Mouse (Mus musculus) embryonic facial prominence, embryonic 11.5 days (tissue): ENCODE data around the gene Tmem169. TPM values are rescaled to one million over a fixed set of nuclear protein-coding genes. Genes with fewer than 3 reads are reported as not detected.
A peak's percentile ranks its signal among the peaks of the same experiment; 100 is the strongest.
"Not testable (repeated sequence)": the region's sequence is repeated elsewhere in the genome, so short reads cannot be mapped to it uniquely, and the experiment has no call there.

Experiments used
- ATAC-seq: fragments of 200-750 bp; cut with Nextera tagmentation; replicated peaks from 2 replicates; pipeline ENCODE4 v1.8.0; 2017; ENCODE audit warnings: low read depth; ENCODE audit not compliant: insufficient number of reproducible peaks, low FRiP score, low TSS enrichment
- DNase-seq: peaks from one replicate; pipeline ENCODE4 v3.0.0-alpha.2; 2015; ENCODE audit warnings: low spot score
- H3K27ac ChIP-seq: fragments of 300-500 bp; sonication (generic); replicated peaks from 2 replicates; pipeline ENCODE4 v1.5.1; 2014; ENCODE audit warnings: mild to moderate bottlenecking, low read depth, low read length, control low read depth
- H3K27me3 ChIP-seq: fragments of 300-500 bp; sonication (generic); 2 replicates; pipeline ENCODE4 v1.6.1; 2014; ENCODE audit warnings: mild to moderate bottlenecking, low read length, moderate library complexity, mixed read lengths; ENCODE audit not compliant: control insufficient read depth, insufficient read depth
- H3K36me3 ChIP-seq: fragments of 300-500 bp; sonication (generic); replicated peaks from 2 replicates; pipeline ENCODE4 v1.6.1; 2014; ENCODE audit warnings: low read depth, mild to moderate bottlenecking, low read length, moderate library complexity, mixed read lengths; ENCODE audit not compliant: control insufficient read depth, insufficient read depth
- H3K4me1 ChIP-seq: fragments of 300-500 bp; sonication (generic); 2 replicates; pipeline ENCODE4 v1.6.1; 2014; ENCODE audit warnings: low read length, mixed read lengths; ENCODE audit not compliant: control insufficient read depth, insufficient read depth
- H3K4me2 ChIP-seq: fragments of 300-500 bp; sonication (generic); 2 replicates; pipeline ENCODE4 v1.6.1; 2014; ENCODE audit warnings: low read depth, mild to moderate bottlenecking, control low read depth, low read length, moderate library complexity
- H3K4me3 ChIP-seq: fragments of 300-500 bp; sonication (generic); 2 replicates; pipeline ENCODE4 v1.5.1; 2014; ENCODE audit warnings: low read depth, low read length, control low read depth
- H3K9ac ChIP-seq: fragments of 300-500 bp; sonication (generic); replicated peaks from 2 replicates; pipeline ENCODE4 v1.6.1; 2014; ENCODE audit warnings: mild to moderate bottlenecking, control low read depth, low read length
- H3K9me3 ChIP-seq: fragments of 300-500 bp; sonication (generic); replicated peaks from 2 replicates; pipeline ENCODE4 v1.6.1; 2016; ENCODE audit warnings: mild to moderate bottlenecking, low read length, inconsistent platforms, mixed read lengths; ENCODE audit not compliant: control insufficient read depth
- WGBS: fragments of 180-500 bp; shearing (Covaris S2); extraction: QIAGEN DNeasy Blood & Tissue Kit; methylation state at CpG from one replicate; pipeline ENCODE4 v1.1.7; 2014; 5-methylcytosine and 5-hydroxymethylcytosine counted together
- polyA plus RNA-seq: library from polyadenylated mRNA; unstranded; fragments of >200 nt; fragmentation: Nextera tagmentation; extraction: Ambion mirVana; gene quantifications from 2 replicates; pipeline ENCODE4 v1.2.1, GENCODE M21; 2014

Tmem169 gene
- 7.0 and 7.3 TPM in 2 replicates for polyA plus RNA-seq

DNA sequence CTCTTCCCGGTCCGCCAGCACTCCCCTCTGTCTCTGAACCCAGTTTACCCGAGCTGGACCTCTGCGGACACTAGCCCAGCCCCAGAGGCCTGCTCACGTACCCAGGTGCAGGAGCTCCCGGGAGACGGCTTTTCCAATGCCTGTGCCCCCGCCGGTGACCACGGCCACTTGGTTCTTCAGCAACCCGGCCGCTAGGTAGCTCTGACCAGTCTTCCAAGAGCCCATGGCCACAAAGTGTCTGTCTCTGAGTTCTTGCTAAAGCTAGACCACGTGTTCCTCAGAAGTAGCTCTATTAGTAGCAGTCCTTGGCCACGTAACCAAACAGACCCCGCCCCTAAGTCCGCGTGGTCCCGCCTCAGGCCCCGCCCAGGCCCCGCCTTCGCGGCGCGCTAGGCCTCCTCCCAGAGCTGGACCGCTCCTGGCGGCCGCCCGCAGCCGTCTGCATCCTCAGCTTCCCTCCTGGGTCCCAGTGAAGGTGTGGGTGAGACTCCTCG is at the start of gene Tmem169, which contains the start of gene Pecr:
Tmem169 (plus strand) TSS at position 378 of the 494 bp plus-strand sequence.
Pecr (minus strand) TSS at position 323 of the 494 bp plus-strand sequence.
- H3K27me3 ChIP-seq = no peaks in the 10 kb centered on the region
- DNase-seq = peak; percentile 96
- 1% methylated on average over 27 of the region's 30 CpGs for WGBS
- H3K27ac ChIP-seq = no peak within 1 kb of the TSS
- peak; percentile 95 for ATAC-seq
- H3K36me3 ChIP-seq = no peaks in the 10 kb centered on the region
- H3K4me1 ChIP-seq = no peaks in the 10 kb centered on the region
- peak within 1 kb of the TSS; percentile 51 for H3K4me3 ChIP-seq
- peak within 1 kb of the TSS; percentile 67 for H3K9ac ChIP-seq
- H3K4me2 ChIP-seq = peak within 1 kb of the TSS; percentile 85
- no peaks in the 10 kb centered on the region for H3K9me3 ChIP-seq

DNA sequence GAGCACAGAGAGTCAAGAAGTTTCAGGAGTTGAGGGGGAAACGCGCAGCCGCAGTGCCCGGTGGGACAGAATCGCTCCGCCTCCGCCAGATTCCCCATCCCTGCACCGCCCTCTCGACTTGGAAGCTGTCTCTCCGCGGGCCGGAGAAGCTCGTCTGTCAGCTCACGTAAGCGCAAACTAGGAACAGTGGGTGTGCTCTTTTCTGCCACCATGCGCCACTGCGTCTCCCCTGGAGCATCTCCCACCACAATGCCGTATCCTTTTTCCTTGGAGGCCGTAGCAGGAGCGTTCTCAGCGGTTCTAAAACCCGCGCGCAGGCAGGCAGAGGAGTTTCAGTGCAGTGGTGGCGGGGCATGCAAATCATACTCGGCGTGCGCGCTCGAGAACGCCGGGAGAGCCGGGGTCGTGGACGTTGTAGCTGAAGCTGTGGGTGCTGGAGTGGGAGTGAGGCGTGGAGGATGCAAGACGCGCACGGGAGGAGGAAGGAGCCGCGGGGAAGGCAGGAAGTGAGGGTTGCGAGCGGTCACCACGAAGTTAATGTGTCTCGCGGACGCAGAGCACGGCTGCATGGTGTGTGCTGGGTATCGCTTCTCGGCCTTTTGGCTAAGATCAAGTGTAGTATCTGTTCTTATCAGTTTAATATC is 47.7 kb upstream of the Tmem169 start:
- ATAC-seq = peak; percentile 81
- not testable (repeated sequence) for H3K9me3 ChIP-seq, H3K36me3 ChIP-seq, H3K27me3 ChIP-seq, H3K4me1 ChIP-seq
- under 1% methylated on average over 35 of the region's 50 CpGs for WGBS
- peak overlapping the region; percentile 59 for H3K9ac ChIP-seq
- H3K4me2 ChIP-seq = peak overlapping the region; percentile 62
- H3K4me3 ChIP-seq = peak overlapping the region; percentile 49
- DNase-seq = peak; percentile 86
- peak overlapping the region; percentile 52; the same call in 1 of the 2 replicates for H3K27ac ChIP-seq

DNA sequence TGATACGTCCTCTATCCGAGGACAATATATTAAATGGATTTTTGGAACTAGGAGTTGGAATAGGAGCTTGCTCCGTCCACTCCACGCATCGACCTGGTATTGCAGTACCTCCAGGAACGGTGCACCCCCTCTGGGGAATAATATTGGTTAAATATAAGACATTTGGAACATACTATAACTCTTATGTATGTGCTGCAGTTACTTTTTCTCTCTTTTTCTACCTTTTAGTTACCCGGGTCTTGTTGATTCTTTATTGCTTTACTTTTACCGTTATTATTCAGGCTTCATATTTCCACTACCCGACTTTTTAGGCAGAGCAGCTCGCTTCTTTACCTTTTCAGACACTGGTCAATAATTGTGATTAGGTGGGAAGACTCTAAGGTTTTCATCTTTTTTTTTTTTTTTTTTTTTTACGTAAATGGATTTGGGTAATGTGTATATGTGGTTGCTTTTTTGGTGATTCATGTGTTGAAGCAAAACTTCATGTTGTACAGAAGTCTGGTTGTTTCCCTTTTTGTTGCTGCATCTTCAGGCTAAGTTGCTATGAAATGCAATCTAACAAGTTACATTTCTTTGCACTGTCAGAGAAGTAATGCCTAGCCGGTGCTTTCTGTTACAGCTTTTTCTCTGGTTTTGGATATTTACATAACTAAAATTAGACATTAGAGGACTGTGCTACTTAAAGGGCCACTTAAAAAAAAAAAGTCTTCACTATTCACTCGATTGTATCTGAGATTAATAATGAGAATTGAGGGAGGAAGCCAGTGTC is 47.0 kb upstream of the Tmem169 start:
- H3K4me3 ChIP-seq = peak overlapping the region; percentile 6; the same call in 1 of the 2 replicates
- no peak overlapping the region for H3K9ac ChIP-seq
- WGBS = 7% methylated on average over 11 of the region's 13 CpGs
- H3K4me2 ChIP-seq = no peak overlapping the region
- no peak overlapping the region for H3K27ac ChIP-seq
- no peaks in the 10 kb centered on the region for H3K4me1 ChIP-seq
- no peaks in the 10 kb centered on the region for H3K27me3 ChIP-seq
- no peaks in the 10 kb centered on the region for H3K9me3 ChIP-seq
- ATAC-seq = no peak; the same call in 1 of the 2 replicates
- peak; percentile 69 for DNase-seq
- no peaks in the 10 kb centered on the region for H3K36me3 ChIP-seq

DNA sequence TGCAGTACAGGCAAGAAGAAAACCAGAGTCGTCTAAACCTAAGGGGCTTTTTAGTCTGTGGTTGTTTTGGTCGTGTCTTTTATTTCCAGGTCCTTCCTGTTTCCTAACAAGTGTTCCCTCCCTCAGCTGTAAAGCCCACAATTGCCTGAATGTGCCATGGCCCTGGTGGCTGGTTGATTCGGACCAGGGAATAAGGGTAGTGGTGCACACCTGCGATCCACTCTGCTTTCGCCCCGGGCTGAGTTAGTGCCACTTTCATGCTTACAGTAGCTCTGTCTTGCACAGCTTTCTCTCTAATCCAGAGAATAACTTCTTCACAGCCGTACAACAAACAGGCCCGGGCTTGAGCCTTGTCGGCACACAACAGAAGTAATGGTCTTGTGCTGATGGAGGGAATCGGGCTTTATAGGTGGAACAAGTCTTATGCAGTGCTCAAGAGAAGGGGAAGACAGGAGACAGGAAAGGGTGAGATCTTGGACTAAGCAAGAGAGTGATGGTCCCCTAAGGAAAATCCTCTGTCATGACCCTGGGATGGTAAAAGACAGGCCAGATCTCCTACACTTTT is 46.1 kb upstream of the Tmem169 start:
- Histone ChIP-seq H3K9me3 (no peaks in the 10 kb centered on the region), H3K4me3 (no peak overlapping the region), H3K27ac (no peak overlapping the region), H3K9ac (no peak overlapping the region), H3K4me2 (no peak overlapping the region), H3K36me3 (no peaks in the 10 kb centered on the region), H3K27me3 (no peaks in the 10 kb centered on the region), H3K4me1 (no peaks in the 10 kb centered on the region)
- WGBS = 64% methylated on average over 10 of the region's 10 CpGs
- DNase-seq (no peak), ATAC-seq (no peak)

DNA sequence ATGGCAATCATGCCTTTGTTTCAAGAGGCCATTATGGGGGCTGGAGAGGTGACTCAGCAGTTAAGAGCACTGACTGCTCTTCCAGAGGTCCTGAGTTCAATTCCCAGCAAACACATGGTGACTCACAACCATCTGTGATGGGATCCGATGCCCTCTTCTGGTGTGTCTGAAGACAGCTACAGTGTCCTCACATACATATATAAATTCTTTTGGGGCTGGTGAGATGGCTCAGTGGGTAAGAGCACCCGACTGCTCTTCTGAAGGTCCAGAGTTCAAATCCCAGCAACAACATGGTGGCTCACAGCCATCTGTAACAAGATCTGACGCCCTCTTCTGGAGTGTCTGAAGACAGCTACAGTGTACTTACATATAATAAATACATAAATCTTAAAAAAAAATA is 45.1 kb upstream of the Tmem169 start:
- WGBS = 91% methylated on average over 3 of the region's 3 CpGs
- H3K4me3 ChIP-seq, H3K27me3 ChIP-seq, H3K4me2 ChIP-seq, ATAC-seq, H3K36me3 ChIP-seq, H3K4me1 ChIP-seq, H3K9me3 ChIP-seq, H3K9ac ChIP-seq, DNase-seq, H3K27ac ChIP-seq: not testable (repeated sequence)

DNA sequence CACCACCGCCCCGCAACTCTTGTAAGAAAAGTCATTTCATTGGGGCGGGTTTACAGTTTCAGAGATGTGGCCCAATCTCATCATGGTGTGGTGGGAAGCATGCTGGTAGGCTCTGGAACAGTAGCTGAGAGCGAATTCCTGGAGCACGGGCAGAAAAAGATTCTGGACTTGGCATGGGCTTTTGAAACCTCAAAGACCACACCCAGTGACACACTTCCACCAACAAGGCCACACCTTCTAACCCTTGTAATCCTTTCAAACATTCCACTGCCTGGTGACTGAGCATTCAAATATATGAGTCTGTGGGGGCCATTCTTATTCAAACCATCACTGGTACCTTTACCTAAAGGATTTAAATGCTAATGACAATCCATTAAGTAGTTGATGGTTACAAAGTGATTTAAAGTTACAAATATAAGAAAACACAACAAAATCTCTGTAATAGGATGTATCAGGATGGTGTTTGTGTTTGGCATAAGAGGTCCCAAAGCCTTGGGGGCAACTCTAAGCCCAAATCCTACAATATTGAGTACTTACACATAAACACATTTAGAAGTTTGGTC is 41.5 kb upstream of the Tmem169 start:
- H3K36me3 ChIP-seq = no peaks in the 10 kb centered on the region
- no peak overlapping the region for H3K27ac ChIP-seq
- H3K4me1 ChIP-seq = no peaks in the 10 kb centered on the region
- no peaks in the 10 kb centered on the region for H3K27me3 ChIP-seq
- no peak overlapping the region for H3K4me3 ChIP-seq
- WGBS = 90% methylated on average over 5 of the region's 5 CpGs
- no peak overlapping the region for H3K4me2 ChIP-seq
- DNase-seq (no peak), ATAC-seq (no peak)
- no peak overlapping the region for H3K9ac ChIP-seq
- H3K9me3 ChIP-seq = no peaks in the 10 kb centered on the region

DNA sequence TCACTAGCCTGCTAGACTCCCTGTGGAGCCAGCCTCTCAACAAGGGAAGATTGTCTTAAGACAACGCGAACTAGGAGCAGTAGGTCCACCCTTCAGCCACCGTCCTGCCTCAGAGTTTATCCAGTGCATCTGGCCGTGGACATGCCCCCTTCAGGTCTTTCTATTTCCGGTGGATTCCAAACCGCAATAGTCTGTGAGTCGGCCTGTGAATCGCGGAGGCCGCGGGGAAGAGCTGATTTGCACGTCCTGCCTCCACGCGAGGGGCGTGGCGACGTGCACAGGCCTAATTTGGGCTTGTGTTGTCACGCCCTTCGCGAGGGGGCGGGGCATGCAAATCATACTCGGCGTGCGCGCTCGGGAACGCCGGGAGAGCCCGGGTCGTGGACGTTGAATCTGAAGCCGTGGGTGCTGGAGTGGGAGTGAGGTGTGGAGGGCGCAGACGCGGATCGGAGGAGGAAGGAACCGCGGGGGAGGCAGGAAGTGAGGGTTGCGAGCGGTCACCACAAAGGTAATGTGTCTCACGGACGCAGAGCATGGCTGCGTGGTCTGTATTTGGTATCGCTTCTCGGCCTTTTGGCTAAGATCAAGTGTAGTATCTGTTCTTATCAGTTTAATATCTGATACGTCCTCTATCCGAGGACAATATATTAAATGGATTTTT is 40.4 kb upstream of the Tmem169 start:
- no peaks in the 10 kb centered on the region for H3K36me3 ChIP-seq
- peak; percentile 91 for ATAC-seq
- H3K9ac ChIP-seq = peak overlapping the region; percentile 90
- H3K4me3 ChIP-seq = peak overlapping the region; percentile 36
- H3K27me3 ChIP-seq = no peaks in the 10 kb centered on the region
- peak; percentile 96 for DNase-seq
- peak overlapping the region; percentile 59 for H3K4me2 ChIP-seq
- under 1% methylated on average over 45 of the region's 47 CpGs for WGBS
- no peaks in the 10 kb centered on the region for H3K9me3 ChIP-seq
- H3K4me1 ChIP-seq = no peaks in the 10 kb centered on the region
- peak overlapping the region; percentile 94 for H3K27ac ChIP-seq
